8 mouse cellular contexts compared by ENCODE assay signal in genomic region chr6:71494341-71495020, GRCm38 (mm10). TPM values are rescaled to one million over a fixed set of nuclear protein-coding genes. Genes with fewer than 3 reads are reported as not detected.
A peak's percentile ranks its signal among the peaks of the same experiment; 100 is the strongest.
DNase-seq lines count a peak whose midpoint lies in the region; ATAC-seq and TF ChIP-seq lines count a peak whose summit lies in the region.

No protein-coding gene starts in this region.

- no peak for TF ChIP-seq EP300 in heart, postnatal 0 days (IDR thresholded peaks at IDR 0.05; ENCODE audit: low read depth)

- ATAC-seq in erythroblast, adult 5-6 weeks (replicated peaks; ENCODE audit: low FRiP score, poor library complexity, severe bottlenecking) = peak; percentile 64
- peak; percentile 32 for ATAC-seq in heart, postnatal 0 days (ENCODE audit: insufficient read depth, low read depth)
- ATAC-seq in lung, embryonic 14.5 days (ENCODE audit: insufficient read depth) = no peak
- ATAC-seq in neural tube, embryonic 15.5 days (ENCODE audit: low FRiP score) = peak; percentile 57

- no peaks in the 10 kb centered on the region for H3K27me3 ChIP-seq in heart, postnatal 0 days (ENCODE audit: control insufficient read depth, insufficient read depth, low read length)
- no peaks in the 10 kb centered on the region for H3K27me3 ChIP-seq in lung, embryonic 14.5 days (ENCODE audit: insufficient read depth, low read length)
- H3K27me3 ChIP-seq in neural tube, embryonic 15.5 days (replicated peaks) = no peaks in the 10 kb centered on the region

- H3K36me3 ChIP-seq in heart, postnatal 0 days (replicated peaks; ENCODE audit: control insufficient read depth, insufficient read depth, low read length) = peaks cover 4% of the 10 kb centered on the region
- peaks cover 13% of the 10 kb centered on the region; the same call in 1 of the 2 replicates for H3K36me3 ChIP-seq in lung, embryonic 14.5 days (ENCODE audit: insufficient read depth)
- H3K36me3 ChIP-seq in neural tube, embryonic 15.5 days = 0 out of 2 replicates have a peak, but pooled peaks cover 5% of the 10 kb centered on the region

- peak; percentile 61 for DNase-seq in MN1 (ENCODE audit: low spot score)
- DNase-seq in brain, embryonic 18.5 days (ENCODE audit: low read depth, low spot score) = peak; percentile 10
- peak; percentile 24 for DNase-seq in heart, postnatal 0 days (ENCODE audit: low spot score)
- DNase-seq in kidney, postnatal 4 days = peak; percentile 66 to 79
- peak; percentile 50 for DNase-seq in lung, embryonic 14.5 days
- DNase-seq in thymus, postnatal 4 days = peak; percentile 67

- H3K4me3 ChIP-seq in heart, postnatal 0 days (ENCODE audit: low read depth, low read length) = peak overlapping the region; percentile 91
- H3K4me3 ChIP-seq in lung, embryonic 14.5 days (ENCODE audit: low read depth, low read length) = peak overlapping the region; percentile 89
- peak overlapping the region; percentile 93 for H3K4me3 ChIP-seq in neural tube, embryonic 15.5 days (replicated peaks)

- H3K4me1 ChIP-seq in heart, postnatal 0 days (ENCODE audit: control insufficient read depth, insufficient read depth) = peaks cover 13% of the 10 kb centered on the region; the same call in 1 of the 2 replicates
- H3K4me1 ChIP-seq in lung, embryonic 14.5 days (ENCODE audit: insufficient read depth) = peaks cover 9% of the 10 kb centered on the region
- peaks cover 17% of the 10 kb centered on the region for H3K4me1 ChIP-seq in neural tube, embryonic 15.5 days

- H3K9me3 ChIP-seq in heart, postnatal 0 days (replicated peaks; ENCODE audit: control insufficient read depth, low read length) = no peaks in the 10 kb centered on the region
- H3K9me3 ChIP-seq in lung, embryonic 14.5 days (ENCODE audit: low read depth, low read length) = no peaks in the 10 kb centered on the region
- H3K9me3 ChIP-seq in neural tube, embryonic 15.5 days (replicated peaks) = no peaks in the 10 kb centered on the region

- under 1% methylated on average over 44 of the region's 46 CpGs for WGBS in heart, postnatal 0 days
- under 1% methylated on average over 46 of the region's 46 CpGs for WGBS in lung, embryonic 14.5 days
- under 1% methylated on average over 46 of the region's 46 CpGs for whole genome bisulfite sequencing in neural tube, embryonic 15.5 days

- H3K4me2 ChIP-seq in heart, postnatal 0 days (ENCODE audit: low read depth, low read length) = peak overlapping the region; percentile 88
- peak overlapping the region; percentile 87 for H3K4me2 ChIP-seq in lung, embryonic 14.5 days
- peak overlapping the region; percentile 64 for H3K4me2 ChIP-seq in neural tube, embryonic 15.5 days

- TF ChIP-seq CTCF in heart, postnatal 0 days (IDR thresholded peaks at IDR 0.05; ENCODE audit: low read depth) = no peak
- TF ChIP-seq CTCF in lung, embryonic 14.5 days (IDR thresholded peaks at IDR 0.05; ENCODE audit: low read depth) = no peak

- peak overlapping the region; percentile 99 for H3K27ac ChIP-seq in heart, postnatal 0 days (ENCODE audit: low read depth)
- H3K27ac ChIP-seq in lung, embryonic 14.5 days (ENCODE audit: low read depth) = peak overlapping the region; percentile 98
- peak overlapping the region; percentile 99 for H3K27ac ChIP-seq in neural tube, embryonic 15.5 days (replicated peaks)

- H3K9ac ChIP-seq in heart, postnatal 0 days (replicated peaks; ENCODE audit: low read depth, low read length) = peak overlapping the region; percentile 98
- H3K9ac ChIP-seq in lung, embryonic 14.5 days = peak overlapping the region; percentile 98
- peak overlapping the region; percentile 99 for H3K9ac ChIP-seq in neural tube, embryonic 15.5 days (replicated peaks)

RNA-seq across cellular contexts. Expression of gene Rnf103, which starts 0.8 kb away (rescaled TPM):
- total RNA-seq in erythroblast, adult 5-6 weeks (2015; ENCODE audit: low replicate concordance) = 5.2 and 11.9 TPM in 2 replicates
- total RNA-seq in erythroblast, adult 5-6 weeks (2017; ENCODE audit: low replicate concordance) = 11.5 and 13.4 TPM in 2 replicates
- total RNA-seq in heart, postnatal 0 days (2014; rRNA removed; ENCODE audit: low replicate concordance) = 17.3 and 33.7 TPM in 2 replicates
- 14.5 and 14.9 TPM in 2 replicates for polyA plus RNA-seq in heart, postnatal 0 days (2015; fragmentation: Nextera tagmentation; extraction: Ambion mirVana)
- polyA plus RNA-seq in lung, embryonic 14.5 days (2014; fragmentation: Nextera tagmentation; extraction: Ambion mirVana) = 18.1 and 18.2 TPM in 2 replicates
- polyA plus RNA-seq in neural tube, embryonic 15.5 days (2015; fragmentation: Nextera tagmentation; extraction: Ambion mirVana) = 23.0 and 23.9 TPM in 2 replicates

RNA-seq across cellular contexts. Expression of gene Chmp3, which starts 49.1 kb away (rescaled TPM):
- 35.2 and 58.1 TPM in 2 replicates for total RNA-seq in erythroblast, adult 5-6 weeks (2015; ENCODE audit: low replicate concordance)
- 142 and 194 TPM in 2 replicates for total RNA-seq in erythroblast, adult 5-6 weeks (2017; ENCODE audit: low replicate concordance)
- 46.1 and 51.7 TPM in 2 replicates for total RNA-seq in heart, postnatal 0 days (2014; rRNA removed; ENCODE audit: low replicate concordance)
- polyA plus RNA-seq in heart, postnatal 0 days (2015; fragmentation: Nextera tagmentation; extraction: Ambion mirVana) = 62.5 and 63.3 TPM in 2 replicates
- 61.8 and 66.7 TPM in 2 replicates for polyA plus RNA-seq in lung, embryonic 14.5 days (2014; fragmentation: Nextera tagmentation; extraction: Ambion mirVana)
- 58.6 and 62.8 TPM in 2 replicates for polyA plus RNA-seq in neural tube, embryonic 15.5 days (2015; fragmentation: Nextera tagmentation; extraction: Ambion mirVana)

RNA-seq across cellular contexts. Expression of gene Rmnd5a, which starts 54.0 kb away (rescaled TPM):
- total RNA-seq in erythroblast, adult 5-6 weeks (2015; ENCODE audit: low replicate concordance) = 51.5 and 62.5 TPM in 2 replicates
- 129 and 137 TPM in 2 replicates for total RNA-seq in erythroblast, adult 5-6 weeks (2017; ENCODE audit: low replicate concordance)
- total RNA-seq in heart, postnatal 0 days (2014; rRNA removed; ENCODE audit: low replicate concordance) = 35.2 and 50.2 TPM in 2 replicates
- 6.9 and 7.0 TPM in 2 replicates for polyA plus RNA-seq in heart, postnatal 0 days (2015; fragmentation: Nextera tagmentation; extraction: Ambion mirVana)
- polyA plus RNA-seq in lung, embryonic 14.5 days (2014; fragmentation: Nextera tagmentation; extraction: Ambion mirVana) = 9.1 and 9.4 TPM in 2 replicates
- 8.7 and 10.8 TPM in 2 replicates for polyA plus RNA-seq in neural tube, embryonic 15.5 days (2015; fragmentation: Nextera tagmentation; extraction: Ambion mirVana)

Comparison
In these comparisons a context has a peak if more than half of its experiments do, and no peak if none do; other contexts are left out.
1. DNase-seq: peak in every context shown above with its lines; median percentile 72 in kidney, postnatal 4 days; 67 in thymus, postnatal 4 days; 61 in MN1; 50 in lung, embryonic 14.5 days; 24 in heart, postnatal 0 days; 10 in brain, embryonic 18.5 days.